Mouse (Mus musculus) kidney, adult 2 months (tissue): ENCODE results near the gene Rab25. TPM values are rescaled to one million over a fixed set of nuclear protein-coding genes. Genes with fewer than 3 reads are reported as not detected.
"Not testable (repeated sequence)": the region's sequence is repeated elsewhere in the genome, so short reads cannot be mapped to it uniquely, and the experiment has no call there.

Experiments
- DNase-seq: peaks from one replicate; pipeline ENCODE4 v3.0.0; 2021
- H3K27ac ChIP-seq: fragments of 200-500 bp; 2 replicates; pipeline ENCODE4 v1.5.1; 2012; ENCODE audit warnings: low read depth, low read length, control low read depth, inconsistent platforms; ENCODE audit not compliant: insufficient read depth
- H3K27me3 ChIP-seq: fragments of 200-500 bp; replicated peaks from 2 replicates; pipeline ENCODE4 v1.6.1; 2012; ENCODE audit warnings: mild to moderate bottlenecking, moderate library complexity, low read length, inconsistent platforms; ENCODE audit not compliant: control insufficient read depth, insufficient read depth
- H3K36me3 ChIP-seq: fragments of 200-500 bp; 2 replicates; pipeline ENCODE4 v1.6.1; 2012; ENCODE audit warnings: mild to moderate bottlenecking, moderate library complexity, low read length, inconsistent platforms; ENCODE audit not compliant: control insufficient read depth, insufficient read depth
- H3K4me1 ChIP-seq: fragments of 200-500 bp; 2 replicates; pipeline ENCODE4 v1.6.1; 2011; ENCODE audit warnings: low read length; ENCODE audit not compliant: control insufficient read depth, insufficient read depth
- H3K4me3 ChIP-seq: fragments of 200-500 bp; 2 replicates; pipeline ENCODE4 v1.5.1; 2011; ENCODE audit warnings: mild to moderate bottlenecking, low read depth, low read length, control low read depth; ENCODE audit not compliant: insufficient read depth
- CTCF ChIP-seq: fragments of 200-500 bp; conservative IDR thresholded peaks from 2 replicates; pipeline ENCODE4 v1.5.1; 2011; ENCODE audit warnings: low read depth, mild to moderate bottlenecking, control low read depth, low read length, moderate library complexity, mixed read lengths; ENCODE audit not compliant: insufficient read depth, insufficient read length
- POLR2A ChIP-seq: fragments of 200-500 bp; IDR thresholded peaks from one replicate; pipeline ENCODE4 v1.6.1; 2011; ENCODE audit warnings: low read depth, low read length, control low read depth
- WGBS: fragments of 180-500 bp; shearing (Covaris S2); methylation state at CpG from one replicate; pipeline ENCODE4 v1.1.7; 2018; 5-methylcytosine and 5-hydroxymethylcytosine counted together
- polyA plus RNA-seq: library from polyadenylated mRNA; depleted of rRNA; stranded (reverse); fragments of >200 nt; gene quantifications from 2 replicates; pipeline ENCODE4 v1.2.3, GENCODE M21; 2012

Gene Rab25
- polyA plus RNA-seq, 1 experiment = 50.1 TPM

DNA sequence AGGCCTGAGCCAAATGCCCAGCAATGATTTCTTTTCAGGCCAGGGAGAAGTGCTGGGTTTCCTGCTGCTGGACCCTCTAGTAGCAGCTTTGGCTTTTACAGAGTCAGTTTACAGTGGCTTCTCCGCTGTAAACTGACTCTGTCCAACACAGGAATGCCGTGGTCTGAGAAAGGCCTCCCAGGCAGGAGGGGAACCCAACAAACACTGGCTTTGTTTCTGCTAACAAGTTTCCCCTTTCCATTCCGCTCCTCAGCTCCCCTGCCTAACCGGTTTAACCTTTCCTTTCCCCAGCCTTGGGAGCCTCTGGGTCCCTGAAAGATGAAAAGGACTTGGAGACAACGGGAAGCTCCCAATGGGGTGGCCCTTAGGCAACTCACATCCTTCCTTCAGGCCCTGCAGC is 42.1 kb upstream of the Rab25 start:
- Histone ChIP-seq H3K4me3 (no peak overlapping the region), H3K4me1 (peaks cover 10% of the 10 kb centered on the region), H3K27ac (no peak overlapping the region), H3K36me3 (peaks cover 5% of the 10 kb centered on the region), H3K27me3 (no peaks in the 10 kb centered on the region)
- DNase-seq = no peak
- TF ChIP-seq POLR2A = no peak
- no peak for TF ChIP-seq CTCF
- WGBS = 37% methylated on average over 5 of the region's 5 CpGs

DNA sequence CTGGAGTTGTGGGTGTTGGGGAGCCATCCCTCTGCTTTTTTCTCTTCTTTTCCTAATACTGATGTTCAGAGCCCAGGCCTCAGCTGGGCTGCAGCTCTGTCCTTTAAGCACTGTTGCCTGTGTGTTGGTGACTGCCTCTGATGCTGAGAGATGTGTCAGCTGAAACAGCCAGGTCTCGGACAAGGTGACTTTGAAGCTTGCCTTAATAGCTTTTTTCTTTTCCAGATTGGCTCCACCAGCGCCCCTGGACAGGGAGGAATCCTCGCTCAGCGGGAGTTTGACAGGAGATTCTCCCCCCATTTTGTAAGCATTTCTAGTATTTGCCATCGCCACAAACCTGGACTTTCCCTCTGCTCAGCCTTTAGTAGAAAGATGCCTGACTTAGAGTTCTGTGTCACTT is 38.5 kb upstream of the Rab25 start:
- H3K27me3 ChIP-seq = no peaks in the 10 kb centered on the region
- H3K4me3 ChIP-seq = no peak overlapping the region
- H3K36me3 ChIP-seq = peaks cover 5% of the 10 kb centered on the region
- H3K27ac ChIP-seq = no peak overlapping the region
- WGBS = 92% methylated on average over 5 of the region's 5 CpGs
- TF ChIP-seq POLR2A (no peak), CTCF (no peak)
- no peak for DNase-seq
- peaks cover 1% of the 10 kb centered on the region; the same call in 1 of the 2 replicates for H3K4me1 ChIP-seq

GRCm38 (mm10) chr3:88585769-88586168 is 37.7 kb upstream of the Rab25 start:
- H3K27me3 ChIP-seq = no peaks in the 10 kb centered on the region
- no peak for DNase-seq
- TF ChIP-seq CTCF (no peak), POLR2A (no peak)
- H3K27ac ChIP-seq = no peak overlapping the region
- H3K4me3 ChIP-seq = no peak overlapping the region
- 94% methylated on average over 6 of the region's 6 CpGs for WGBS
- H3K4me1 ChIP-seq = no peaks in the 10 kb centered on the region
- H3K36me3 ChIP-seq = peaks cover 5% of the 10 kb centered on the region

GRCm38 (mm10) chr3:88579454-88580117 is 31.5 kb upstream of the Rab25 start:
- WGBS = under 1% methylated on average over 34 of the region's 34 CpGs
- peak overlapping the region; percentile 67 for H3K4me3 ChIP-seq
- no peaks in the 10 kb centered on the region for H3K36me3 ChIP-seq
- no peaks in the 10 kb centered on the region for H3K27me3 ChIP-seq
- peaks cover 6% of the 10 kb centered on the region; the same call in 1 of the 2 replicates for H3K4me1 ChIP-seq
- TF ChIP-seq CTCF (no peak), POLR2A (no peak)
- peak; percentile 91 for DNase-seq
- peak overlapping the region; percentile 25 for H3K27ac ChIP-seq

DNA sequence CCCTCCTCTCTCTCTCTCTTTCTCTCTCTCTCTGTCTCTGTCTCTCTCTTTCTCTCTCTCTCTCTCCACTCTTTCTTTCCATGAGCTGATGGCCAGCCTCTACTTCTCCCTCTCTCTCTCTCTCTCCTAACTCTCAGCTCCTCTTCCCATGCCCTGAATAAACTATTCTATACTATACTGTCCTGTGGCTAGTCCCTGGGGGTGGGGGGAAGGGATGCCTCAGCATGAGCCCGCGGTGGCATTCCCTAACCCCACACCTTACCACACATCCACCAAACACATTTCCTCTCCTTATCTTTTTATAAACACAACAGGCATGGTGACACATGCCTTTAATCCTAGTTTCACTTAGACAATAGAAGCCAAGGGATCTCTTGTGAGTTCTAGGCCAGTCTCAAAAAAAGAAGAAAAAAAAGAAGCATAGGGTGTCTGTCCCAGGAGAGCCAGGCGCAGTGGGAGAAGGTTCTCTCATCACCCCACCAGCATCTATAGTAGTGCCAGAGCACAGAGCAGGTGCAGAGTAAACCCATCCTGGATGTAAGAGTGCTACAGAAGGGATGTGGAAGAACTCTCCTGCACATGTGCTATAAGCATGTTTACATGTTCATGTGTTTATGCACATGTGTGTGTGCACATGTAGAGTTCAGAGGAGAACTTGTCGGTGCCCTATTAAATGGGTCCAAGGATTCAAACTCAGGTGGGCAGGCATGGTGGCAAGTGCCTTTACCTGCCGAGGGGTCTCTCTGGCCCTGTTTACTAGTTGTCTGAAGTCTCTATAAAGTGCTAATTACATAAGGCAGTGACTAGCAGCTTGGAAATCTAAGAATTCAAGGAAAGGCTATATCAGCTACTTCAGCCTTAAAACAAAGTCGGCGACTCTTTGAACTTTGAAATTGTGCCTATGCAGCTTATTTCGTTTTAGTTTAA is 30.7 kb upstream of the Rab25 start:
- no peak overlapping the region; the same call in 1 of the 2 replicates for H3K4me3 ChIP-seq
- no peak overlapping the region for H3K27ac ChIP-seq
- H3K36me3 ChIP-seq = no peaks in the 10 kb centered on the region

DNA sequence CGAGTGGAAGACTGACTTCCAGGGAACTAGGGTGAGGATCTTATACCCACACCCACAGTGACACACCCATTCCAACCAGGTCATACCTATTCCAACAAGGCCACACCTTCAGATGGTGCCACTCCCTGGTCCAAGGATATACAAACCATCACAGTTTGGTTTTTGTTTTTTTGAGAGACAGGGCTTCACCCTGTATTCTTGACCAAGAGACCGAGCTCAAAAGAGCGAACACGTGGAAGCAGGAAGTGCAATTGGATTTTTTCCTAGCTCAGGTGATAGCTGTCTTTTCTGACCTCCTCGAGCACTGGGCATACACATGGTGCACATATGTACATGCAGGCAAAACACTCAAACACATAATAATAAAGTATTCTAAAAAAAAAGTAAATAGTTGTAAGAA is 29.7 kb upstream of the Rab25 start:
- DNase-seq, H3K27ac ChIP-seq, H3K27me3 ChIP-seq, H3K4me3 ChIP-seq, H3K4me1 ChIP-seq, H3K36me3 ChIP-seq: not testable (repeated sequence)
- 90% methylated on average over 5 of the region's 5 CpGs for WGBS

More for the DNA sequence above, 30.7 kb upstream of the Rab25 start:
- no peaks in the 10 kb centered on the region for H3K27me3 ChIP-seq
- TF ChIP-seq CTCF (no peak), POLR2A (no peak)
- H3K4me1 ChIP-seq = peaks cover 6% of the 10 kb centered on the region; the same call in 1 of the 2 replicates
- 47% methylated on average over 8 of the region's 8 CpGs for WGBS
- no peak for DNase-seq

- 82% methylated on average over 3 of the region's 3 CpGs for WGBS
- Histone ChIP-seq H3K27me3 (no peaks in the 10 kb centered on the region), H3K36me3 (no peaks in the 10 kb centered on the region), H3K27ac (no peak within 1 kb of the TSS), H3K4me3 (no peak within 1 kb of the TSS), H3K4me1 (peaks cover 6% of the 10 kb centered on the region; the same call in 1 of the 2 replicates)
- TF ChIP-seq POLR2A (no peak), CTCF (no peak)
- no peak for DNase-seq
Observed at GRCm38 (mm10) chr3:88575540-88575939, 27.4 kb upstream of the Rab25 start, which contains the start of gene Ssr2. TSS of gene Ssr2 (plus strand) at chr3:88575876.
